Mouse (Mus musculus) bone marrow, adult 2 months (tissue): ENCODE data around the gene Elf5.
A peak's percentile ranks its signal among the peaks of the same experiment; 100 is the strongest.

Experiments
- CTCF ChIP-seq: fragments of 200-500 bp; IDR thresholded peaks from 2 replicates; pipeline ENCODE4 v1.5.1; 2011; ENCODE audit warnings: low read length, control low read depth; ENCODE audit not compliant: control insufficient read depth, insufficient read depth
- POLR2A ChIP-seq: fragments of 200-500 bp; IDR thresholded peaks from 2 replicates; pipeline ENCODE4 v1.6.1; 2011; ENCODE audit warnings: low read depth, mild to moderate bottlenecking, control low read depth, low read length, borderline replicate concordance; ENCODE audit not compliant: control insufficient read depth

GRCm38 (mm10) chr2:103465429-103465828 lies 53.9 kb downstream of the Elf5 start:
- TF ChIP-seq CTCF (peak; percentile 8; the same call in 1 of the 2 replicates), POLR2A (no peak)
